Mouse (Mus musculus) megakaryocyte-erythroid progenitor cell, adult 5 weeks (primary cell): Measurements from ENCODE around the gene Krt26. TPM values are rescaled to one million over a fixed set of nuclear protein-coding genes. Genes with fewer than 3 reads are reported as not detected.

Source experiments
- polyA plus RNA-seq: library from polyadenylated mRNA; stranded (reverse); fragments of >175 nt; gene quantifications from 2 replicates; pipeline ENCODE4 v1.2.3, GENCODE M21; 2012

The Krt26 gene
- not detected in 2 replicates for polyA plus RNA-seq

GRCm38 (mm10) chr11:99337866-99338265 is at the start of gene Krt26:
TSS of gene Krt26 (minus strand) at chr11:99337966.

GRCm38 (mm10) chr11:99374803-99375202 is 37.0 kb upstream of the Krt26 start, which contains the start of gene Krt28:
TSS of gene Krt28 (minus strand) at chr11:99374903.

GRCm38 (mm10) chr11:99351004-99351403 is 13.2 kb upstream of the Krt26 start, which contains the start of gene Krt27:
TSS of gene Krt27 (minus strand) at chr11:99351104.

GRCm38 (mm10) chr11:99322851-99323250 is 14.9 kb downstream of the Krt26 start, which contains the start of gene Krt25:
TSS of gene Krt25 (minus strand) at chr11:99322951.

GRCm38 (mm10) chr11:99284833-99285312 is 52.9 kb downstream of the Krt26 start, which contains the start of gene Krt24:
TSS of gene Krt24 (minus strand) at chr11:99285262.

Other genes with a start within 250 kb of the Krt26 start
- gene Tns4, start 248.7 kb downstream of the Krt26 start, polyA plus RNA-seq, result 0.91 and 2.4 TPM in 2 replicates
- gene Ccr7, start 182.9 kb downstream of the Krt26 start, polyA plus RNA-seq, result 0.24 and 1.8 TPM in 2 replicates
- 340 and 592 TPM in 2 replicates for gene Smarce1, start 106.9 kb downstream of the Krt26 start, polyA plus RNA-seq
- not detected in 2 replicates for gene Krt222, start 93.9 kb downstream of the Krt26 start, polyA plus RNA-seq
- not detected in 2 replicates for gene Krt24, start 52.7 kb downstream of the Krt26 start, polyA plus RNA-seq
- gene Krt25, start 15.0 kb downstream of the Krt26 start, polyA plus RNA-seq, result not detected in 2 replicates
- gene Krt27, start 13.1 kb upstream of the Krt26 start, polyA plus RNA-seq, result not detected in 2 replicates
- not detected in 2 replicates for gene Krt28, start 36.9 kb upstream of the Krt26 start, polyA plus RNA-seq
- 6.8 and 8.4 TPM in 2 replicates for gene Krt10, start 51.4 kb upstream of the Krt26 start, polyA plus RNA-seq
- gene Krt12, start 84.3 kb upstream of the Krt26 start, polyA plus RNA-seq, result not detected in 2 replicates
- gene Krt20, start 100.2 kb upstream of the Krt26 start, polyA plus RNA-seq, result not detected in 2 replicates
- gene Krt23, start 155.2 kb upstream of the Krt26 start, polyA plus RNA-seq, result not detected in 2 replicates
- not detected in 2 replicates for gene Krt39, start 183.4 kb upstream of the Krt26 start, polyA plus RNA-seq
- gene Krt40, start 205.2 kb upstream of the Krt26 start, polyA plus RNA-seq, result not detected in 2 replicates
- gene Krtap3-3, start 212.9 kb upstream of the Krt26 start, polyA plus RNA-seq, result not detected in 2 replicates
- not detected in 2 replicates for gene Krtap3-2, start 218.9 kb upstream of the Krt26 start, polyA plus RNA-seq
- gene Gm11939, start 221.5 kb upstream of the Krt26 start, polyA plus RNA-seq, result not detected in 2 replicates
- not detected in 2 replicates for gene Krtap3-1, start 228.7 kb upstream of the Krt26 start, polyA plus RNA-seq
- gene Krtap1-5, start 243.1 kb upstream of the Krt26 start, polyA plus RNA-seq, result not detected in 2 replicates
- not detected in 2 replicates for gene Krtap1-4, start 245.7 kb upstream of the Krt26 start, polyA plus RNA-seq